Mouse (Mus musculus): ENCODE results near the gene Pla2g4b. TPM values are rescaled to one million over a fixed set of nuclear protein-coding genes. Genes with fewer than 3 reads are reported as not detected.

The Pla2g4b gene
- polyA plus RNA-seq, 1 experiment from 2014 or later, result 1.5 TPM

DNA sequence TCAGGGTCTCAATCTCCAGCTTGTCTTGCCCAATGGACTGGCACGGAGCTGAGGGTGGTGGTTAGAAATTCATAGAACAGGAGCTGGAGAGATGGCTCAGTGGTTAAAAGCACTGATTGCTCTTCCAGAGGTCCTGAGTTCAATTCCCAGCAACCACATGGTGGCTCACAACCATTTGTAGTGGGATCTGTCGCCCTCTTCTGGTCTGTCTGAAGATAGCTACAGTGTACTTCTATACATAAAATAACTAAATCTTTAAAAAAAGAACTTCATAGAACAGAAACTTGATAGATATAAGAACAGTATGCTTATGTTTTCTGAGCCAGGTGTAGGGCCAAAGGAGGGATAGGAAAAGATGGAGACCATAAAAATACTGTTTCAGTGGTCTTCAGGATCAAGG is 49.2 kb downstream of the Pla2g4b start:
- Histone ChIP-seq H3K4me2 (ENCODE audit: low read depth, low read length, severe bottlenecking) (no peak overlapping the region), H3K9ac (ENCODE audit: low read length) (no peak overlapping the region), H3K9me3 (ENCODE audit: control insufficient read depth, low read length) (no peaks in the 10 kb centered on the region), H3K27ac (ENCODE audit: low read depth, low read length) (no peak overlapping the region), H3K4me3 (ENCODE audit: low read depth, low read length) (no peak overlapping the region), H3K4me1 (replicated peaks; ENCODE audit: control insufficient read depth, insufficient read depth, low read length) (no peaks in the 10 kb centered on the region), H3K27me3 (ENCODE audit: control insufficient read depth, insufficient read depth, low read length) (peaks cover under 1% of the 10 kb centered on the region; the same call in 1 of the 2 replicates), H3K36me3 (ENCODE audit: control insufficient read depth, insufficient read depth, low read length) (no peaks in the 10 kb centered on the region)
- no peak for DNase-seq (ENCODE audit: low spot score)
- no peak for ATAC-seq (replicated peaks; ENCODE audit: low FRiP score)
- 71% methylated on average over 2 of the region's 2 CpGs for WGBS

DNA sequence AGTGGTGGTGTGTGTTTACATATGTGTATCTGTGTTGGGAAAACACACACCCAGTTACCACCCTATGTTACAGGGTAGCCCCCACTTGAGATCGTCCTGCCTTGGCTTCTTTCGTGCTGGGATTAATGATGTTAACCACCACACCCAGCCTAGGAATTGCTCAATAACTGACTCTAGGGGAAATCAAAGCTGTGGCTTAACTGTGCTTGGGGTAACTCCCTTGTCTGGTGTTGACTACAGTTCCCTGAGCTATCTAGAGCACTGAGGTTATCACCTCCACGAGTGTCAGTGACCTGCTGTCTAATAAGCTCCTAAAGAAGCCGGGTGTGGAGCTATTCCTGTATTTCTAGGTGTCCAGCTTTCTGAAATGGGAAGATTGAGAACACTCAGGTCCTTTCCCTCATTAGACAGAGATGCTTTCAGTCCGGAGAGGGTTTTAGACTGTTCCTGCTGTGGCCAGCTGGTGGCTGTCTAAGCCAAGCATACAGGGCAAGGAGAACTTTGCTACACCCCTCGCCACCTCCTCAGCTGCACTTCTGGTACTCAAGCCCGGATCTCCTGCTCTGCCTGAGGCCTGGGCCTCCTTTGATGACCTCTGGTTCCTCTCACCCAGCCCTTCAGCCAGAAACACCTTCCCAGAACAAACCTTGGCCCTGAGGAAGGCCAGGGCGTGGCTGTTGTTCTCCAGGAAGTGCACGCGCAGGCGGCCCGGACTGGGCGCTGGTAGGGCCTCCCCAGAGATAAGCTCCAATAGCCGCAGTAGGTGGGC is 51.6 kb downstream of the Pla2g4b start:
- Histone ChIP-seq H3K27me3 (ENCODE audit: control insufficient read depth, insufficient read depth, low read length) (no peaks in the 10 kb centered on the region), H3K4me2 (ENCODE audit: low read depth, low read length, severe bottlenecking) (no peak overlapping the region), H3K9ac (ENCODE audit: low read length) (no peak overlapping the region), H3K4me1 (replicated peaks; ENCODE audit: control insufficient read depth, insufficient read depth, low read length) (no peaks in the 10 kb centered on the region), H3K9me3 (ENCODE audit: control insufficient read depth, low read length) (no peaks in the 10 kb centered on the region), H3K4me3 (ENCODE audit: low read depth, low read length) (no peak overlapping the region), H3K27ac (ENCODE audit: low read depth, low read length) (no peak overlapping the region), H3K36me3 (ENCODE audit: control insufficient read depth, insufficient read depth, low read length) (no peaks in the 10 kb centered on the region)
- WGBS, result 80% methylated on average over 14 of the region's 14 CpGs
- ATAC-seq (replicated peaks; ENCODE audit: low FRiP score) (no peak), DNase-seq (ENCODE audit: low spot score) (no peak)

DNA sequence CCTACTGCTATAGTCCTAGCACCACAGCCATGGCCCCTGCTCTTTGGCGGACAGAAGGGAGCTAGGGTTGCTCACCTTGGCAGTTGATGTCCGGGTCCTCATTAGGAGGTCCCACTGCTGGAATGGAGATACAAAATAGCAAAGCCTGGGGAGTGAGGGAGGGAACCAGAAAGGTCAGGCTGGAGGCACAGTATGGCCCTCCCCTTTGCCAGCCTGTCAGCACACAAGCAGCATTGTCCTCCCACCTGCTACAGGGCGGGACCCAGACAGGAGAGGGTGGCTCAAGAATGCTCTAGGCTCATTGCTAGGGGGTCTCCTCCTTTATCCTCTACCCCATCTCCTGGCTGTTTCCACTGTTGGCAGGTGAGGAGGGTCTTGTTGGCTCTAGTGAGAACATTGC is 52.8 kb downstream of the Pla2g4b start:
- WGBS, result 86% methylated on average over 3 of the region's 3 CpGs

DNA sequence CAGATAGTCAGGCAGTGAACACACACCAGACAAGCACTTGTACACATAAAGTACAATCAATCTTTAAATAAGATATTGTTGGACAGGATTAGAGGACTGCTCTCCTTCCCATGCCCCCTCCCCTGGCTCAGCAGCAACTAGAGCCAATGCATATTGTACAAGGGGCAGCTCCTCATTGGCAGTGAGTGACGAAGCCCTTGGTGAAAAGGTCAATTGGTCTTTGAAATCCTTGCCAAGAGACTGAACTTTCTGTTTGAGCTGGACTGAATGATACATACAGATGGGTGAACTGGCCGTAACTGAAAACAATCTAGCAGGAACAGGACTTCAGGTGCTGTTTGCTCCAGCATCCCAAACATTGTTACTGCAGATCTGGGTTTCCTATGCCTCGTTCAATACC is 54.2 kb downstream of the Pla2g4b start:
- no peak for ATAC-seq (replicated peaks; ENCODE audit: low FRiP score)
- DNase-seq (ENCODE audit: low spot score), result no peak
- Histone ChIP-seq H3K27ac (ENCODE audit: low read depth, low read length) (no peak overlapping the region), H3K27me3 (ENCODE audit: control insufficient read depth, insufficient read depth, low read length) (no peaks in the 10 kb centered on the region), H3K4me1 (replicated peaks; ENCODE audit: control insufficient read depth, insufficient read depth, low read length) (no peaks in the 10 kb centered on the region), H3K4me2 (ENCODE audit: low read depth, low read length, severe bottlenecking) (no peak overlapping the region), H3K9me3 (ENCODE audit: control insufficient read depth, low read length) (no peaks in the 10 kb centered on the region), H3K36me3 (ENCODE audit: control insufficient read depth, insufficient read depth, low read length) (no peaks in the 10 kb centered on the region), H3K4me3 (ENCODE audit: low read depth, low read length) (no peak overlapping the region), H3K9ac (ENCODE audit: low read length) (no peak overlapping the region)
- 86% methylated on average over 3 of the region's 3 CpGs for WGBS

More for the DNA sequence above, 52.8 kb downstream of the Pla2g4b start:
- no peaks in the 10 kb centered on the region for H3K9me3 ChIP-seq (ENCODE audit: control insufficient read depth, low read length)
- H3K9ac ChIP-seq (ENCODE audit: low read length), result no peak overlapping the region
- no peaks in the 10 kb centered on the region for H3K36me3 ChIP-seq (ENCODE audit: control insufficient read depth, insufficient read depth, low read length)
- H3K4me2 ChIP-seq (ENCODE audit: low read depth, low read length, severe bottlenecking), result no peak overlapping the region
- H3K27ac ChIP-seq (ENCODE audit: low read depth, low read length), result no peak overlapping the region
- no peak for DNase-seq (ENCODE audit: low spot score)
- H3K27me3 ChIP-seq (ENCODE audit: control insufficient read depth, insufficient read depth, low read length), result no peaks in the 10 kb centered on the region
- H3K4me1 ChIP-seq (replicated peaks; ENCODE audit: control insufficient read depth, insufficient read depth, low read length), result no peaks in the 10 kb centered on the region
- ATAC-seq (replicated peaks; ENCODE audit: low FRiP score), result no peak
- H3K4me3 ChIP-seq (ENCODE audit: low read depth, low read length), result no peak overlapping the region

DNA sequence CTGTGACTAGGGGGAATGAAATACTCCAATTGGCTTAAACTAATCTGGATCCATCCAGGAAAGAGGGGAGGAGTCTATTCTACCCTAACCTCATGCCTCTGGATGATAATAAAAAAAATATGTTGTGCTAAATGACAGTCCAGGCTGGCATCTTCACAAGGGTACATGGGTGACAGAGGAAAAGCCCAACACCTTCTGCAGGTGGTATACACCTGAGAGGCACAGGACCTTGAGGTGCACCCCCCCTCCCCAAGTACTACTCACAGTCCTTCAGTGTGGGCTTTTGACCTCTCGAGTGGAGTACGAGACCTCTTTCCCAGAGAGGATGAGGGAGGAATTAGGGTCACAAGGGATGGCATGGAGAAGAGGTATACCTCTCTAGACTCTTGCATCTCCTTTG is 54.7 kb downstream of the Pla2g4b start:
- no peak for DNase-seq (ENCODE audit: low spot score)
- H3K4me1 ChIP-seq (replicated peaks; ENCODE audit: control insufficient read depth, insufficient read depth, low read length), result no peaks in the 10 kb centered on the region
- H3K4me2 ChIP-seq (ENCODE audit: low read depth, low read length, severe bottlenecking), result no peak overlapping the region
- H3K9ac ChIP-seq (ENCODE audit: low read length), result no peak overlapping the region
- WGBS, result 88% methylated on average over 2 of the region's 2 CpGs
- no peaks in the 10 kb centered on the region for H3K36me3 ChIP-seq (ENCODE audit: control insufficient read depth, insufficient read depth, low read length)
- no peak overlapping the region for H3K27ac ChIP-seq (ENCODE audit: low read depth, low read length)
- no peaks in the 10 kb centered on the region for H3K27me3 ChIP-seq (ENCODE audit: control insufficient read depth, insufficient read depth, low read length)
- ATAC-seq (replicated peaks; ENCODE audit: low FRiP score), result no peak
- H3K4me3 ChIP-seq (ENCODE audit: low read depth, low read length), result no peak overlapping the region
- no peaks in the 10 kb centered on the region for H3K9me3 ChIP-seq (ENCODE audit: control insufficient read depth, low read length)

DNA sequence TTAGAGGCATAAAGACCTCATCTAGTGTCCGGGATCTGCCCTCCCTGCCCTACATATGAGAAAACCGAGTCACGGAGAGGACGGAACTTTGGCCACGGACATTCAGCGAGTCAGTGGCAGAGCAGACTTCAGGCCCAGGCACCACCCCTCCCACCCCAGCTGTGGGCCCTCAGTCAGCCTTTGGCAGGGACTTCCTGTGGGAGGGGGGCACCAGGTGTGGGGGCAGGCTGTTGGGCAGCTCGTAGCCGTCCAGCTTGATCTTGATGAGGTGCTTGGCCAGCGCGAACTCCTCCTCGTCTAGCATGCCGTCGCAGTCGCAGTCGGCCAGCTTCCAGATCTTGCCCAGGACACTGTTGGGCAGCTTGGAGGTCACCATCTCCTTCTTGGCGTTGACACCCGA is 57.8 kb downstream of the Pla2g4b start:
- Histone ChIP-seq H3K36me3 (ENCODE audit: control insufficient read depth, insufficient read depth, low read length) (no peaks in the 10 kb centered on the region), H3K27ac (ENCODE audit: low read depth, low read length) (no peak overlapping the region), H3K9ac (ENCODE audit: low read length) (no peak overlapping the region), H3K27me3 (ENCODE audit: control insufficient read depth, insufficient read depth, low read length) (no peaks in the 10 kb centered on the region), H3K4me2 (ENCODE audit: low read depth, low read length, severe bottlenecking) (no peak overlapping the region), H3K4me1 (replicated peaks; ENCODE audit: control insufficient read depth, insufficient read depth, low read length) (no peaks in the 10 kb centered on the region), H3K9me3 (ENCODE audit: control insufficient read depth, low read length) (no peaks in the 10 kb centered on the region), H3K4me3 (ENCODE audit: low read depth, low read length) (no peak overlapping the region)
- WGBS, result 94% methylated on average over 17 of the region's 17 CpGs
- ATAC-seq (replicated peaks; ENCODE audit: low FRiP score) (no peak), DNase-seq (ENCODE audit: low spot score) (no peak)

Small RNAs within 50 kb of the gene (microRNA-seq; reads per million reads assigned to microRNA genes)
- not detected for gene Mir7665 (ENCODE audit: insufficient number of aligned reads)

Other genes starting within 250 kb of the Pla2g4b start
- gene Rpap1, start 245.9 kb upstream of the Pla2g4b start, polyA plus RNA-seq (2014; fragmentation: Nextera tagmentation; extraction: Ambion mirVana), result 38.1 and 40.3 TPM in 2 replicates
- 27.7 and 29.8 TPM in 2 replicates for gene Tyro3, start 235.7 kb upstream of the Pla2g4b start, polyA plus RNA-seq (2014; fragmentation: Nextera tagmentation; extraction: Ambion mirVana)
- 34.3 and 43.3 TPM in 2 replicates for gene Mga, start 136.2 kb upstream of the Pla2g4b start, polyA plus RNA-seq (2014; fragmentation: Nextera tagmentation; extraction: Ambion mirVana)
- 3.9 and 5.3 TPM in 2 replicates for gene Mapkbp1, start 60.7 kb upstream of the Pla2g4b start, polyA plus RNA-seq (2014; fragmentation: Nextera tagmentation; extraction: Ambion mirVana)
- gene Jmjd7, start 5.9 kb upstream of the Pla2g4b start, polyA plus RNA-seq (2014; fragmentation: Nextera tagmentation; extraction: Ambion mirVana), result 18.6 and 21.6 TPM in 2 replicates
- gene Gm28042, start 5.9 kb upstream of the Pla2g4b start, polyA plus RNA-seq (2014; fragmentation: Nextera tagmentation; extraction: Ambion mirVana), result 4.8 and 6.6 TPM in 2 replicates
- gene Ehd4, start 121.2 kb downstream of the Pla2g4b start, polyA plus RNA-seq (2014; fragmentation: Nextera tagmentation; extraction: Ambion mirVana), result 13.1 and 13.9 TPM in 2 replicates
- gene Pla2g4e, start 211.9 kb downstream of the Pla2g4b start, polyA plus RNA-seq (2014; fragmentation: Nextera tagmentation; extraction: Ambion mirVana), result 0.09 TPM in 1 of 2 replicates, not detected in the other